Mouse (Mus musculus): ENCODE results near the gene Pfkfb3.

DNA sequence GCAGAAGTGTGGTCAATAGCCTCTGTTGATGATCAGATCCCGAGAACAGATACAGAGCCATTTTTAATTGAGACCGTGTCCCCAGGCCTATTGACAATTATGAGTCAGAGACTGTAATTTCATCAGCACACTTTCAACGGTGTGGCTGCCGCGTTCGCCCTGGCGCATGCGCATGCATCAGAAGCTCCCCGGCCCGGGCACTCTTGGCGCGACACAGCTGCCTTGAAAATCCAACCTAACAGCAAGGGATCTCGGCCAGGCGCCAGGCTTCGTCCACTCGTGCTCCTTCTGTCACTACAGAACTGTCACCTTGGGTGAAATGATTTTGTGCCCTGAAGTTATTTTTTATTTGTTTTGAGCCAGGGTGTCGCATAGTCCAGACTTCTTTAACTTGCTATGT is 9.4 kb upstream of the Pfkfb3 start:
- TF ChIP-seq CTCF (IDR thresholded peaks at IDR 0.05; ENCODE audit: insufficient read depth, low read depth, low read length): no peak
- TF ChIP-seq POLR2A (IDR thresholded peaks at IDR 0.05; ENCODE audit: insufficient read depth, low read depth, low read length): no peak
